Mouse (Mus musculus) T-cell, adult 66 days (primary cell): ENCODE measurements around the gene Tgtp2. TPM values are rescaled to one million over a fixed set of nuclear protein-coding genes. Genes with fewer than 3 reads are reported as not detected.

Source experiments
- total RNA-seq, 2 experiments: library from RNA; stranded (reverse); gene quantifications; 3 replicates in 1 of 2; 4 replicates in 1 of 2; pipeline ENCODE4 v1.2.4; 2023

Gene Tgtp2
- 10 to 100 TPM; 52.8 to 79.9 TPM for total RNA-seq

DNA sequence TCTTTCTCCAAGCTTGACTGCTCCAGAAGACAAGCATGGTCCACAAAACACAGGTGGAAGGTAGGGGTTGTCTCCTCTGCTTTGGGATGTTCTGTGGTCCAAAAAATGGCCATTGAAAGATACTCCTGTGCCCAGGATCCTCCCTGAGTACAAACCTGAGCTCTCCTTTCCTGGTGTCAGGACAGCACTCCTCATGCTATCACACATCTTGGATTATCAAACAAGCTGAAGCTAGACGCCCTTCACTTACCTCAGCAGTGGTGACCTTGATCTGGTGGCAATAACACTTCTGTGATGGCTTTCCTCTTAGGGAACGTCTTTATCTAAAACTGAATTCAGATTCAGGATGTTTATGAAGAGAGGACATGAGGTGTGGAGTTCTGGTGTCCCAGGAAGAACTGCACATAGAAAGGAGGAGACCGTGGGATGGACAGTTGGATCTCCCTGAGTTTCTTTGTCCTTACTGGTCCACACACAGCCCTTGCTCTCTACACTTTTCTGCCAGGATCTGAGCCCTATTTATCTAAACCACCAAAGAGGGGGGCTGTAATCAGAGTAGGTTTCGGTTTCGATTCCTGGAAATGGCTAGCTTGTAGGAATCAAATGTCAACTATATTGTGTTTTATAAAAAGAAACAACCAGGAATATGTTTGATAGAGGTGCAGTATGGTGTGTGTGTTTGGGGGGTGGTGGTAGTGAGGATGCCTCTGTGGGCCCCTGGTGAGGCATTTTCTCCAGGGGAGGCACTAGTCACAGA, at the start of gene Tgtp2:
TSS of gene Tgtp2 (minus strand) at position 494 of the 757 bp plus-strand sequence.

DNA sequence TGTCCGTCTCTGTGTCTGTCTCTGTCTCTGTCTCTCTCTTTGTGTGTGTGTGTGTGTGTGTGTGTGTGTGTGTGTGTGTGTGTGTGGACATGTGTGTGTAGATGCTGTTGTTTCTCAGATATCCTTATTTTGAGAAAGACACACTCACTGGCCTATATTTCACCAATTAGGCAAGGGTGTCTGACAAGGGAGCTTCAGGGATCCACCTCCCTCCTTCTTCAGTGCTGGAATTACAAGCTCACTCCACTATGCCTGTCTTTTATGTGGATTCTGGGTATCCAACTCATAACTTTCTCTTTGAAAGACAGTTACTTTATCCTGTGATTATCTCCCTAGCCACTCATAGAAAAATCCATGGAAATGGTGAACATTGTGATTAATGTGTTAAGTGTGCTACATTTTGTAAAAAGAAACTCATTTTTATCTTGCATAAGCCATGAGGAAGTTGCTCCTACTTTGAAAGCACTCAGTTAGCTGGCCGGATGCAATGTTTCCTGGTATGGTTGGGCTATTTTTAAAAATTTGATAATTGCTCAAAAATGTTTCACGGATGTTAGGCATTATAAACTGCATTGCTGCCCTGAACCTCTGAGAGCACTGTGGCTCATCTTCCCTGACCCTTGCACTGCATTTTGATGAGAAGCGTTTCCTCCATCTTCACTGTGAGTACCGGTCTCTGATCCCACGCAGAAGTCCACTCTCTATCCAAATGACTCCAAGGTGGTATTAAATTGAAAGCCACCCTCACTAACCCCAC, 12.2 kb upstream of the Tgtp2 start, which contains the start of gene Ifi47:
TSS of gene Ifi47 (plus strand) at position 587 of the 757 bp plus-strand sequence.

DNA sequence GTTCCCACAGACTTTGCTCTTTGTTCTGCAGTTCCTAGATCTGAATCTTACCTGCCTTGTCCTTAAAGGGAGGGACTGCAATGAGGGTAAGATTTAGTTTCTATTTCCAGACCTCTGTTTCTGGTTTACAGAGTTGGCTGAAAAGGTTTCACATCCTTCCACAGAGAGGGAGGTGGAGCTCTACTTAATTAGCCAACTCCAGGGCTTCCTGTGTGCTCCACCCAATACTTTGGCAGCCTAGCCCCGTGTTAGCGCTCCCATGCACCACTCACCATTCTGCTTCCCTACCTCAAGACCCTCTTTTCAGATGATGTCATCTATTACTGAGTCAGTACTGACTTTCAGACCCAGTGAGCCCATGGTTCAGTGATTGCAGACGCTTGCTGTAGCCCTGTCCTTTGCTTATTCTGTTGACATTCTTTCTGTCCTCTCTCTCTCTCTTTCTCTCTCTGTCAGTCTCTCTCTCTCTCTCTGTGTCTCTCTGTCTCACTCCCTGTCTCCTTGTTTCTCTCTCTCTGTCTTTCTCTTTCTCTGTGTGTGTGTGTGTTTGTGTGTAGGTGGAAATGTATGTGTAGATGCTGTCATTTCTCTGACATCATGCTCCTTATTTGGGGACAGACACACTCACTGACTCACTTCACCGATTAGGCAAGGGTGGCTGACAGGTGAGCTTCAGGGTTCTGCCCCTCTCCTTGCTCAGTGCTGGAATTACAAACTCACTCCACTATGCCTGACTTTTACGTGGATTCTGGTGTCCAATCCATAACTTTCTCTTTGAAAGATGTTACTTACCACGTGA, 12.7 kb downstream of the Tgtp2 start, which contains the start of gene 9930111J21Rik2:
TSS of gene 9930111J21Rik2 (minus strand) at position 150 of the 799 bp plus-strand sequence.

Other genes with a start within 250 kb of the Tgtp2 start
- gene Trim41, start 246.9 kb downstream of the Tgtp2 start, total RNA-seq: 10 to 100 TPM; 37.3 to 42.7 TPM
- gene Trim7, start 238.1 kb downstream of the Tgtp2 start, total RNA-seq: under 1 TPM; 0.30 to 0.58 TPM
- 1 to 10 TPM in 1 of 2 experiments, under 1 TPM in 1; 0.62 to 1.0 TPM for gene Gm12184, start 237.6 kb downstream of the Tgtp2 start, total RNA-seq
- gene Irgm1, start 192.5 kb downstream of the Tgtp2 start, total RNA-seq: 10 to 100 TPM; 65.2 to 84.0 TPM
- gene Gm5431, start 162.0 kb downstream of the Tgtp2 start, total RNA-seq: 10 to 100 TPM; 24.2 to 24.6 TPM
- gene Psme2b, start 118.0 kb downstream of the Tgtp2 start, total RNA-seq: 10 to 100 TPM; 45.9 to 57.5 TPM
- gene Olfr56, start 85.3 kb downstream of the Tgtp2 start, total RNA-seq: 1 to 10 TPM; 1.5 to 2.0 TPM
- 10 to 100 TPM; 71.1 to 76.5 TPM for gene 9930111J21Rik1, start 84.8 kb downstream of the Tgtp2 start, total RNA-seq
- 10 to 100 TPM; 65.7 to 68.5 TPM for gene Gm12185, start 72.0 kb downstream of the Tgtp2 start, total RNA-seq
- 100 to 1,000 TPM in 1 of 2 experiments, 10 to 100 TPM in 1; 79.4 to 106 TPM for gene Tgtp1, start 70.0 kb downstream of the Tgtp2 start, total RNA-seq
- 10 to 100 TPM; 88.2 to 95.5 TPM for gene 9930111J21Rik2, start 13.0 kb downstream of the Tgtp2 start, total RNA-seq
- gene Ifi47, start 12.4 kb upstream of the Tgtp2 start, total RNA-seq: 100 to 1,000 TPM; 148 to 178 TPM
- not detected for gene Olfr1396, start 50.7 kb upstream of the Tgtp2 start, total RNA-seq
- gene Olfr1395, start 78.1 kb upstream of the Tgtp2 start, total RNA-seq: not detected
- gene Olfr1394, start 90.2 kb upstream of the Tgtp2 start, total RNA-seq: not detected
- under 1 TPM in 1 of 2 experiments, not detected in 1; 0.32 TPM for gene Btnl9, start 123.0 kb upstream of the Tgtp2 start, total RNA-seq
- gene Zfp62, start 139.1 kb upstream of the Tgtp2 start, total RNA-seq: 100 to 1,000 TPM in 1 of 2 experiments, 10 to 100 TPM in 1; 99.5 to 102 TPM
- gene Mgat1, start 180.0 kb upstream of the Tgtp2 start, total RNA-seq: 10 to 100 TPM; 64.0 TPM
- under 1 TPM; 0.18 to 0.73 TPM for gene Olfr1393, start 214.1 kb upstream of the Tgtp2 start, total RNA-seq
- not detected for gene Olfr1392, start 221.1 kb upstream of the Tgtp2 start, total RNA-seq
- not detected for gene Olfr10, start 240.5 kb upstream of the Tgtp2 start, total RNA-seq